In genomic region chr17:72903921-72904421, GRCm38 (mm10) we compare ENCODE assay signal across 13 mouse cellular contexts. TPM values are rescaled to one million over a fixed set of nuclear protein-coding genes. Genes with fewer than 3 reads are reported as not detected.
DNase-seq lines count a peak whose midpoint lies in the region; ATAC-seq and TF ChIP-seq lines count a peak whose summit lies in the region.
"Had no signal": no experiment of that assay in that cellular context is flagged by ENCODE, and none has a peak within 500 bp of the region (broad histone marks: within the 10 kb centered on the region; RNA-seq: fewer than 3 reads in every experiment).

No protein-coding gene starts in this region.

- peak; percentile 47; the same call in 1 of the 2 replicates for ATAC-seq in liver, postnatal 0 days
- ATAC-seq in activated CD4-positive, CD25-positive, alpha-beta regulatory T cell, adult 4 months, result peak; percentile 23
- peak; percentile 49; the same call in 1 of the 2 replicates for ATAC-seq in heart, embryonic 13.5 days (ENCODE audit: extremely low read depth, insufficient number of reproducible peaks, low FRiP score, low TSS enrichment)
- ATAC-seq in lung, postnatal 0 days, result peak; percentile 35; the same call in 1 of the 2 replicates

- no peak overlapping the region for H3K4me3 ChIP-seq in liver, postnatal 0 days (ENCODE audit: low read depth, low read length)
- no peak overlapping the region for H3K4me3 ChIP-seq in heart, embryonic 13.5 days
- no peak overlapping the region for H3K4me3 ChIP-seq in lung, postnatal 0 days (ENCODE audit: low read depth, low read length)
- H3K4me3 ChIP-seq in left cerebral cortex, adult 2 months, result no peak overlapping the region
- H3K4me3 ChIP-seq in hindbrain, embryonic 10.5 days, result no peak overlapping the region
- H3K4me3 ChIP-seq: hindbrain, embryonic 12.5 days; limb, embryonic 15.5 days had no signal

- TF ChIP-seq EP300 in liver, postnatal 0 days (IDR thresholded peaks at IDR 0.05; ENCODE audit: low read depth), result no peak
- no peak for TF ChIP-seq EP300 in lung, postnatal 0 days (IDR thresholded peaks at IDR 0.05)

- no peak overlapping the region for H3K9ac ChIP-seq in liver, postnatal 0 days (replicated peaks)
- no peak overlapping the region for H3K9ac ChIP-seq in heart, embryonic 13.5 days
- H3K9ac ChIP-seq in lung, postnatal 0 days (replicated peaks; ENCODE audit: low read depth), result no peak overlapping the region
- H3K9ac ChIP-seq: hindbrain, embryonic 12.5 days; limb, embryonic 15.5 days had no signal

- TF ChIP-seq CTCF in liver, postnatal 0 days (IDR thresholded peaks at IDR 0.05; ENCODE audit: low read depth), result no peak
- no peak for TF ChIP-seq CTCF in lung, postnatal 0 days (IDR thresholded peaks at IDR 0.05)
- TF ChIP-seq CTCF in left cerebral cortex, adult 2 months (IDR thresholded peaks at IDR 0.05), result no peak

- WGBS in liver, postnatal 0 days (ENCODE audit: insufficient replicate concordance), result 41% methylated on average over 9 of the region's 9 CpGs
- 37% methylated on average over 9 of the region's 9 CpGs for WGBS in heart, embryonic 13.5 days
- WGBS in lung, postnatal 0 days, result 35% methylated on average over 9 of the region's 9 CpGs
- WGBS in hindbrain, embryonic 10.5 days, result 87% methylated on average over 9 of the region's 9 CpGs

- H3K9me3 ChIP-seq in liver, postnatal 0 days (ENCODE audit: low read length), result no peaks in the 10 kb centered on the region
- no peaks in the 10 kb centered on the region for H3K9me3 ChIP-seq in heart, embryonic 13.5 days
- no peaks in the 10 kb centered on the region for H3K9me3 ChIP-seq in lung, postnatal 0 days (ENCODE audit: low read length)
- no peaks in the 10 kb centered on the region for H3K9me3 ChIP-seq in hindbrain, embryonic 10.5 days
- H3K9me3 ChIP-seq: hindbrain, embryonic 12.5 days; limb, embryonic 15.5 days had no signal

- no peaks in the 10 kb centered on the region for H3K4me1 ChIP-seq in liver, postnatal 0 days (ENCODE audit: insufficient read depth)
- peaks cover 53% of the 10 kb centered on the region for H3K4me1 ChIP-seq in heart, embryonic 13.5 days
- no peaks in the 10 kb centered on the region for H3K4me1 ChIP-seq in lung, postnatal 0 days (ENCODE audit: insufficient read depth, low read depth, low read length)
- H3K4me1 ChIP-seq in hindbrain, embryonic 10.5 days (replicated peaks), result 0 out of 2 replicates have a peak, but pooled peaks cover 2% of the 10 kb centered on the region
- H3K4me1 ChIP-seq: hindbrain, embryonic 12.5 days; limb, embryonic 15.5 days had no signal

- no peaks in the 10 kb centered on the region for H3K36me3 ChIP-seq in liver, postnatal 0 days (replicated peaks; ENCODE audit: insufficient read depth, low read length)
- no peaks in the 10 kb centered on the region for H3K36me3 ChIP-seq in heart, embryonic 13.5 days
- no peaks in the 10 kb centered on the region for H3K36me3 ChIP-seq in lung, postnatal 0 days (ENCODE audit: insufficient read depth, low read length)
- no peaks in the 10 kb centered on the region for H3K36me3 ChIP-seq in hindbrain, embryonic 10.5 days
- H3K36me3 ChIP-seq: hindbrain, embryonic 12.5 days; limb, embryonic 15.5 days had no signal

- H3K4me2 ChIP-seq in liver, postnatal 0 days (ENCODE audit: low read depth, low read length), result no peak overlapping the region
- peak overlapping the region; percentile 18; the same call in 1 of the 2 replicates for H3K4me2 ChIP-seq in heart, embryonic 13.5 days
- H3K4me2 ChIP-seq in lung, postnatal 0 days (replicated peaks; ENCODE audit: low read depth, low read length), result no peak overlapping the region
- H3K4me2 ChIP-seq: hindbrain, embryonic 12.5 days; limb, embryonic 15.5 days had no signal

- H3K27me3 ChIP-seq in liver, postnatal 0 days (ENCODE audit: insufficient read depth, low read length), result no peaks in the 10 kb centered on the region
- H3K27me3 ChIP-seq in heart, embryonic 13.5 days (replicated peaks), result no peaks in the 10 kb centered on the region
- no peaks in the 10 kb centered on the region for H3K27me3 ChIP-seq in lung, postnatal 0 days (replicated peaks; ENCODE audit: insufficient read depth, low read length)
- peaks cover 2% of the 10 kb centered on the region; the same call in 1 of the 2 replicates for H3K27me3 ChIP-seq in hindbrain, embryonic 10.5 days (ENCODE audit: insufficient read depth, poor library complexity, severe bottlenecking)
- H3K27me3 ChIP-seq: hindbrain, embryonic 12.5 days; limb, embryonic 15.5 days had no signal

- no peak overlapping the region for H3K27ac ChIP-seq in liver, postnatal 0 days (ENCODE audit: low read depth)
- peak overlapping the region; percentile 67 for H3K27ac ChIP-seq in heart, embryonic 13.5 days (replicated peaks)
- H3K27ac ChIP-seq in lung, postnatal 0 days (ENCODE audit: low read length), result no peak overlapping the region
- no peak overlapping the region for H3K27ac ChIP-seq in left cerebral cortex, adult 2 months
- H3K27ac ChIP-seq in hindbrain, embryonic 10.5 days, result no peak overlapping the region
- H3K27ac ChIP-seq: hindbrain, embryonic 12.5 days; limb, embryonic 15.5 days had no signal

- intact Hi-C loops in left cerebral cortex, adult 2 months (cut with DNase I), result no loop called here

- peak; percentile 15 for DNase-seq in liver, postnatal 0 days
- DNase-seq in liver, result no peak
- no peak for DNase-seq in lung, postnatal 0 days (ENCODE audit: low spot score)
- no peak for DNase-seq in left cerebral cortex, adult 2 months (ENCODE audit: extremely low spot score in 1 of 2, low spot score in 2 of 2)
- DNase-seq in hindbrain, embryonic 10.5 days (ENCODE audit: low spot score), result no peak
- no peak for DNase-seq in embryo, embryonic 10.5 days (ENCODE audit: low spot score)
- DNase-seq: kidney, postnatal 25 days; retina, postnatal 1 day; thymus, postnatal 14 days had no signal

RNA-seq across cellular contexts. Expression of gene Lbh, which starts 14.1 kb away (rescaled TPM):
- 0.79 and 0.94 TPM in 2 replicates for polyA plus RNA-seq in liver, postnatal 0 days (2015; fragmentation: Nextera tagmentation; extraction: Ambion mirVana)
- 10 to 100 TPM; 24.2 to 29.3 TPM for polyA plus RNA-seq in activated CD4-positive, CD25-positive, alpha-beta regulatory T cell, adult 4 months (2017; shearing (Covaris generic))
- 25.6 and 30.8 TPM in 2 replicates for polyA plus RNA-seq in heart, embryonic 13.5 days (2015; fragmentation: Nextera tagmentation; extraction: Ambion mirVana)
- polyA plus RNA-seq in lung, postnatal 0 days (2015; fragmentation: Nextera tagmentation; extraction: Ambion mirVana), result 16.2 and 19.2 TPM in 2 replicates
- 10 to 100 TPM; 37.5 to 37.8 TPM for total RNA-seq in left cerebral cortex, adult 2 months (2021)
- 2.4 and 2.6 TPM in 2 replicates for polyA plus RNA-seq in hindbrain, embryonic 10.5 days (2016; fragmentation: Nextera tagmentation; extraction: Ambion mirVana)
